Mouse (Mus musculus): Measurements from ENCODE around the gene Nub1. TPM values are rescaled to one million over a fixed set of nuclear protein-coding genes. Genes with fewer than 3 reads are reported as not detected.

The Nub1 gene
- polyA plus RNA-seq, 1 experiment: 33.8 TPM

GRCm38 (mm10) chr5:24713987-24714386 is 28.7 kb downstream of the Nub1 start:
- H3K27ac ChIP-seq (ENCODE audit: insufficient read depth, low read length): no peak overlapping the region
- H3K4me3 ChIP-seq (ENCODE audit: extremely low read depth, insufficient read depth, insufficient read length): no peak overlapping the region
- H3K4me1 ChIP-seq (ENCODE audit: control insufficient read depth, insufficient read depth, insufficient read length): no peaks in the 10 kb centered on the region
- DNase-seq (ENCODE audit: low read depth in 1 of 2, low spot score in 2 of 2): no peak
- peaks cover 18% of the 10 kb centered on the region for H3K36me3 ChIP-seq (ENCODE audit: control insufficient read depth, insufficient read depth, low read length)
- 92% methylated on average over 6 of the region's 6 CpGs for WGBS
- no peaks in the 10 kb centered on the region for H3K27me3 ChIP-seq (ENCODE audit: control insufficient read depth, insufficient read depth, low read length)
- no peak for TF ChIP-seq CTCF (IDR thresholded peaks at IDR 0.05; ENCODE audit: extremely low read depth, insufficient read depth, insufficient read length, insufficient replicate concordance)
- no peak for TF ChIP-seq POLR2A (IDR thresholded peaks at IDR 0.05; ENCODE audit: low read depth, low read length)

- DNase-seq (ENCODE audit: low read depth in 1 of 2, low spot score in 2 of 2): no peak
- Histone ChIP-seq H3K36me3 (ENCODE audit: control insufficient read depth, insufficient read depth, low read length) (no peaks in the 10 kb centered on the region), H3K4me3 (ENCODE audit: extremely low read depth, insufficient read depth, insufficient read length) (no peak overlapping the region), H3K27ac (ENCODE audit: insufficient read depth, low read length) (no peak overlapping the region), H3K4me1 (ENCODE audit: control insufficient read depth, insufficient read depth, insufficient read length) (no peaks in the 10 kb centered on the region), H3K27me3 (ENCODE audit: control insufficient read depth, insufficient read depth, low read length) (no peaks in the 10 kb centered on the region)
- TF ChIP-seq POLR2A (IDR thresholded peaks at IDR 0.05; ENCODE audit: low read depth, low read length): no peak
- no peak for TF ChIP-seq CTCF (IDR thresholded peaks at IDR 0.05; ENCODE audit: extremely low read depth, insufficient read depth, insufficient read length, insufficient replicate concordance)
- WGBS: 94% methylated on average over 6 of the region's 6 CpGs
Observed at GRCm38 (mm10) chr5:24718076-24718475, 32.7 kb downstream of the Nub1 start.

GRCm38 (mm10) chr5:24719852-24720251 is 34.5 kb downstream of the Nub1 start:
- Histone ChIP-seq H3K4me1 (ENCODE audit: control insufficient read depth, insufficient read depth, insufficient read length) (no peaks in the 10 kb centered on the region), H3K36me3 (ENCODE audit: control insufficient read depth, insufficient read depth, low read length) (no peaks in the 10 kb centered on the region), H3K4me3 (ENCODE audit: extremely low read depth, insufficient read depth, insufficient read length) (no peak overlapping the region), H3K27ac (ENCODE audit: insufficient read depth, low read length) (no peak overlapping the region), H3K27me3 (ENCODE audit: control insufficient read depth, insufficient read depth, low read length) (no peaks in the 10 kb centered on the region)
- TF ChIP-seq POLR2A (IDR thresholded peaks at IDR 0.05; ENCODE audit: low read depth, low read length) (no peak), CTCF (IDR thresholded peaks at IDR 0.05; ENCODE audit: extremely low read depth, insufficient read depth, insufficient read length, insufficient replicate concordance) (no peak)
- no peak for DNase-seq (ENCODE audit: low read depth in 1 of 2, low spot score in 2 of 2)
- 89% methylated on average over 3 of the region's 3 CpGs for WGBS

GRCm38 (mm10) chr5:24723527-24724269 is 38.4 kb downstream of the Nub1 start:
- whole genome bisulfite sequencing: 80% methylated on average over 11 of the region's 11 CpGs
- no peak overlapping the region for H3K27ac ChIP-seq (ENCODE audit: insufficient read depth, low read length)
- TF ChIP-seq POLR2A (IDR thresholded peaks at IDR 0.05; ENCODE audit: low read depth, low read length) (no peak), CTCF (IDR thresholded peaks at IDR 0.05; ENCODE audit: extremely low read depth, insufficient read depth, insufficient read length, insufficient replicate concordance) (no peak)
- H3K27me3 ChIP-seq (ENCODE audit: control insufficient read depth, insufficient read depth, low read length): no peaks in the 10 kb centered on the region
- H3K4me3 ChIP-seq (ENCODE audit: extremely low read depth, insufficient read depth, insufficient read length): no peak overlapping the region
- no peaks in the 10 kb centered on the region for H3K36me3 ChIP-seq (ENCODE audit: control insufficient read depth, insufficient read depth, low read length)
- no peaks in the 10 kb centered on the region for H3K4me1 ChIP-seq (ENCODE audit: control insufficient read depth, insufficient read depth, insufficient read length)
- DNase-seq (ENCODE audit: low read depth in 1 of 2, low spot score in 2 of 2): no peak

GRCm38 (mm10) chr5:24724270-24724634 is 38.9 kb downstream of the Nub1 start:
- no peak for TF ChIP-seq POLR2A (IDR thresholded peaks at IDR 0.05; ENCODE audit: low read depth, low read length)
- TF ChIP-seq CTCF (IDR thresholded peaks at IDR 0.05; ENCODE audit: extremely low read depth, insufficient read depth, insufficient read length, insufficient replicate concordance): no peak

GRCm38 (mm10) chr5:24724805-24725204 is 39.5 kb downstream of the Nub1 start:
- Histone ChIP-seq H3K4me1 (ENCODE audit: control insufficient read depth, insufficient read depth, insufficient read length) (no peaks in the 10 kb centered on the region), H3K27ac (ENCODE audit: insufficient read depth, low read length) (no peak overlapping the region), H3K36me3 (ENCODE audit: control insufficient read depth, insufficient read depth, low read length) (no peaks in the 10 kb centered on the region), H3K27me3 (ENCODE audit: control insufficient read depth, insufficient read depth, low read length) (peaks cover 2% of the 10 kb centered on the region; the same call in 1 of the 2 replicates), H3K4me3 (ENCODE audit: extremely low read depth, insufficient read depth, insufficient read length) (no peak overlapping the region)
- DNase-seq (ENCODE audit: low read depth in 1 of 2, low spot score in 2 of 2): no peak
- 77% methylated on average over 5 of the region's 5 CpGs for WGBS
- TF ChIP-seq CTCF (IDR thresholded peaks at IDR 0.05; ENCODE audit: extremely low read depth, insufficient read depth, insufficient read length, insufficient replicate concordance): no peak
- TF ChIP-seq POLR2A (IDR thresholded peaks at IDR 0.05; ENCODE audit: low read depth, low read length): no peak

More at GRCm38 (mm10) chr5:24724270-24724634, 38.9 kb downstream of the Nub1 start:
- Histone ChIP-seq H3K36me3 (ENCODE audit: control insufficient read depth, insufficient read depth, low read length) (no peaks in the 10 kb centered on the region), H3K27ac (ENCODE audit: insufficient read depth, low read length) (no peak overlapping the region), H3K4me1 (ENCODE audit: control insufficient read depth, insufficient read depth, insufficient read length) (no peaks in the 10 kb centered on the region), H3K27me3 (ENCODE audit: control insufficient read depth, insufficient read depth, low read length) (no peaks in the 10 kb centered on the region; the same call in 1 of the 2 replicates), H3K4me3 (ENCODE audit: extremely low read depth, insufficient read depth, insufficient read length) (no peak overlapping the region)
- 77% methylated on average over 5 of the region's 5 CpGs for WGBS
- DNase-seq (ENCODE audit: low read depth in 1 of 2, low spot score in 2 of 2): no peak

- DNase-seq (ENCODE audit: low read depth in 1 of 2, low spot score in 2 of 2): no peak
- Histone ChIP-seq H3K27me3 (ENCODE audit: control insufficient read depth, insufficient read depth, low read length) (peaks cover 11% of the 10 kb centered on the region), H3K27ac (ENCODE audit: insufficient read depth, low read length) (no peak overlapping the region), H3K4me1 (ENCODE audit: control insufficient read depth, insufficient read depth, insufficient read length) (peaks cover 7% of the 10 kb centered on the region; the same call in 1 of the 2 replicates), H3K4me3 (ENCODE audit: extremely low read depth, insufficient read depth, insufficient read length) (no peak overlapping the region), H3K36me3 (ENCODE audit: control insufficient read depth, insufficient read depth, low read length) (no peaks in the 10 kb centered on the region)
- no peak for TF ChIP-seq POLR2A (IDR thresholded peaks at IDR 0.05; ENCODE audit: low read depth, low read length)
- TF ChIP-seq CTCF (IDR thresholded peaks at IDR 0.05; ENCODE audit: extremely low read depth, insufficient read depth, insufficient read length, insufficient replicate concordance): no peak
- 91% methylated on average over 6 of the region's 6 CpGs for WGBS
Observed at GRCm38 (mm10) chr5:24725897-24726296, 40.6 kb downstream of the Nub1 start.

Data from spleen, adult 2 months (tissue).